Mouse (Mus musculus): ENCODE data around the gene Hoxa13. TPM values are rescaled to one million over a fixed set of nuclear protein-coding genes. Genes with fewer than 3 reads are reported as not detected.
A peak's percentile ranks its signal among the peaks of the same experiment; 100 is the strongest.

Hoxa13 gene
- polyA plus RNA-seq, 1 experiment from 2014 or later: not detected

DNA sequence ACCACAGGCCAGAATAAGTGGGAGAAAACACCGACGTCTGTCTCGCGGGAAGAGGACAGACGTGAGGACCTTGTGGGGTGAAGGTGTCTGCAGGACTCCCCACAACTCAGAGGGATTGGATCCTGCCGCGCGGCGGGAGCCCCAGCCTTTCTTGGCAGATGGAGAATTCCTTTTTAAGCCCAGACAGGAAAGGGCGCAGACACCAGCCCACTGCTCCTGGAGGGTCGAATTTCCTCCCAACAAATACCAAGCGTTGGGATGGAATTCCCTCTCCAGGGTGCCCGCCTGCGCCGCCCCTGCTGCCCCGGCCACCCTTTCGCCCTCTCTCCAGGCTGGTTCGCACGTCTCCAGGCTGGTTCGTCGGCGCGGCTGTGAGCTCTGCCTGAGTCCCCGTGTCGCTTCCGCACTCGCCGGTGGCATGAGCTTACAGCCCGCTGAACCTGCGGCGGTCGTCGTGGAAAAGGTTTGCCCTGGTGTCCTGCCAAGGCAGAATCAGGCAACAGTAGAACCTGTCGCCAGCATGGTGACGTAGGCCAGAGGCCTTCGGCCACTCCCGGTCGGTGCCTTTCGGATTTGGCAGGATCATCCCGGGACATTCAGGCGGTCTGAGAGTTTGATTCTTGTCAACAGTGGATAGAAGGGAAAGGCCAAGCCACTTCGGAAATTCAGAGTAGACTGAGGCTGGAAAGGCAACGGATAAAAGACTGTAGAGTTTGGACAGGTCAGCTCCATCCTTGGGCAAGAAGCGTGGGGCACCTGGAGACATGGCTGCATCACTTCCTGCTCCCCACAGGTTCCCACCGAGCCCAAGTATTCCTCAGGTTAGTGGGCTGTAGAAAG lies 30.6 kb upstream of the Hoxa13 start:
- WGBS: under 1% methylated on average over 45 of the region's 45 CpGs
- peaks cover 5% of the 10 kb centered on the region; the same call in 1 of the 2 replicates for H3K4me1 ChIP-seq (replicated peaks; ENCODE audit: control insufficient read depth, insufficient read depth, low read length)
- no peaks in the 10 kb centered on the region for H3K9me3 ChIP-seq (ENCODE audit: control insufficient read depth, low read length)
- peaks cover 71% of the 10 kb centered on the region for H3K27me3 ChIP-seq (replicated peaks; ENCODE audit: control insufficient read depth, insufficient read depth, low read length)
- H3K9ac ChIP-seq (replicated peaks; ENCODE audit: low read depth, low read length): no peak overlapping the region
- no peak for ATAC-seq
- H3K36me3 ChIP-seq (ENCODE audit: control insufficient read depth, insufficient read depth): no peaks in the 10 kb centered on the region
- no peak overlapping the region for H3K27ac ChIP-seq (ENCODE audit: low read length)
- H3K4me3 ChIP-seq (replicated peaks; ENCODE audit: low read length): no peak overlapping the region
- H3K4me2 ChIP-seq (ENCODE audit: low read length): peak overlapping the region; percentile 7; the same call in 1 of the 2 replicates

DNA sequence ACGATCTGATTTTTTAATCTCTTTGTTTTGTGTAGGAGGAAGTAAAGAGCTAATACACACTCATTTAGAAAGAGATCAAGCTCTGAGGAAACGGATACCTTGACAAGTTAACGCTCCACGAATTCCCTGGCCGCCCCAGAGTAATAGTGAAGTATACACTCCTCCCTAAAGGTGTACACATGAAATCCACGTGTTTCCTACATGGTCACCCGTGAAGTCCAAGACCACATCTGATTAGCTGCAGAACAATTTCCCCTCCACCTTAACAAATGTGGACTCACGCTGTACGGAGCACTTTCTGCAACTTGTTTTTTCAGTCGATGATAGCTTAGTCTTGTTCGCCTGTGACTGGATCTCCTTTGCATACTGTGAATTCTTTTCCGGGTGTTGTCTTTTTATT lies 29.5 kb upstream of the Hoxa13 start:
- Histone ChIP-seq H3K4me3 (replicated peaks; ENCODE audit: low read length) (no peak overlapping the region), H3K4me1 (replicated peaks; ENCODE audit: control insufficient read depth, insufficient read depth, low read length) (peaks cover 5% of the 10 kb centered on the region; the same call in 1 of the 2 replicates), H3K27me3 (replicated peaks; ENCODE audit: control insufficient read depth, insufficient read depth, low read length) (peaks cover 67% of the 10 kb centered on the region), H3K9ac (replicated peaks; ENCODE audit: low read depth, low read length) (no peak overlapping the region), H3K27ac (ENCODE audit: low read length) (no peak overlapping the region), H3K4me2 (ENCODE audit: low read length) (no peak overlapping the region), H3K9me3 (ENCODE audit: control insufficient read depth, low read length) (no peaks in the 10 kb centered on the region), H3K36me3 (ENCODE audit: control insufficient read depth, insufficient read depth) (no peaks in the 10 kb centered on the region)
- WGBS: 18% methylated on average over 12 of the region's 12 CpGs
- ATAC-seq: no peak

DNA sequence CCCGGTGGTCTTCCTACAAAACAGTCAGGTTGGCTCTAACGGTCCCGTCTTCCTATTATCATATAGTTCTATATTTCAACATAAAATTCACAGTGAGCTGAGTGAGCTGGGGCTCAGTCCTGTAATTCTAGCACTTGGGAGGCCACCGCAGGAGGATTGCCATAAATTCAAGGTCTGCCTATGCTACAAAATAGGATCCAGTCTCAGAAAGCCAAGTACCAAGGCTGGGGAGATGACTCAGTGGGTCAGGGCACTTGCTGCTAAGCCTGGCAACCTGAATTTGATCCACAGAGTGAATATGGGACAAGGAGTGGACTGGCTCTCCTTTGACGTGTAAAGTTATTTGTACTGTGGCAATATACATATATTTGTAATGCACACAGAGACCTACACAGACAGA lies 23.2 kb upstream of the Hoxa13 start:
- no peak for ATAC-seq
- H3K36me3 ChIP-seq (ENCODE audit: control insufficient read depth, insufficient read depth): no peaks in the 10 kb centered on the region
- H3K4me2 ChIP-seq (ENCODE audit: low read length): no peak overlapping the region
- H3K27ac ChIP-seq (ENCODE audit: low read length): no peak overlapping the region
- 87% methylated on average over 5 of the region's 5 CpGs for WGBS
- H3K9me3 ChIP-seq (ENCODE audit: control insufficient read depth, low read length): no peaks in the 10 kb centered on the region
- H3K27me3 ChIP-seq (replicated peaks; ENCODE audit: control insufficient read depth, insufficient read depth, low read length): peaks cover 42% of the 10 kb centered on the region
- no peaks in the 10 kb centered on the region for H3K4me1 ChIP-seq (replicated peaks; ENCODE audit: control insufficient read depth, insufficient read depth, low read length)
- no peak overlapping the region for H3K9ac ChIP-seq (replicated peaks; ENCODE audit: low read depth, low read length)
- H3K4me3 ChIP-seq (replicated peaks; ENCODE audit: low read length): no peak overlapping the region

DNA sequence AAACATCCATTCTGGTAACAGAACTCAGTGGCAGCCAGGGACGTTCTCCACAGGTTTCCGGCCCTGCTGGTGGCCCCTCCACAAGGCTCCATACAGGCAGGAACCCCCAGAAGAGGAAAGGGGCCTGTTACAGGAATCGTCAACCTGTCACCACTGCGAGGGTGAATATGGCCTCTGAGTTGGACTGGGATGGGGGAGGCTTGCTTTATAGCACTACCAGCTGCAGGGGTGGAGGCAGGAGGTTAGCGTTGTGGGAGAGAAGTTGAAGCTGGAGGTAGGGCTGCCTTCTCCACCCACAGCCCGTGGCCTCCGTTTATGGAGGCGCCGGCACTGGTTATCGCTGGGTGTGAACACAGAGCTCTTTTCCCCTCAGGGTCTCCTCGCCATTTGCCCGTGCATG lies 20.4 kb upstream of the Hoxa13 start:
- 72% methylated on average over 12 of the region's 12 CpGs for WGBS
- ATAC-seq: no peak
- Histone ChIP-seq H3K4me3 (replicated peaks; ENCODE audit: low read length) (no peak overlapping the region), H3K36me3 (ENCODE audit: control insufficient read depth, insufficient read depth) (no peaks in the 10 kb centered on the region), H3K27ac (ENCODE audit: low read length) (no peak overlapping the region), H3K27me3 (replicated peaks; ENCODE audit: control insufficient read depth, insufficient read depth, low read length) (peaks cover 58% of the 10 kb centered on the region), H3K9ac (replicated peaks; ENCODE audit: low read depth, low read length) (no peak overlapping the region), H3K4me2 (ENCODE audit: low read length) (no peak overlapping the region), H3K4me1 (replicated peaks; ENCODE audit: control insufficient read depth, insufficient read depth, low read length) (no peaks in the 10 kb centered on the region), H3K9me3 (ENCODE audit: control insufficient read depth, low read length) (no peaks in the 10 kb centered on the region)

DNA sequence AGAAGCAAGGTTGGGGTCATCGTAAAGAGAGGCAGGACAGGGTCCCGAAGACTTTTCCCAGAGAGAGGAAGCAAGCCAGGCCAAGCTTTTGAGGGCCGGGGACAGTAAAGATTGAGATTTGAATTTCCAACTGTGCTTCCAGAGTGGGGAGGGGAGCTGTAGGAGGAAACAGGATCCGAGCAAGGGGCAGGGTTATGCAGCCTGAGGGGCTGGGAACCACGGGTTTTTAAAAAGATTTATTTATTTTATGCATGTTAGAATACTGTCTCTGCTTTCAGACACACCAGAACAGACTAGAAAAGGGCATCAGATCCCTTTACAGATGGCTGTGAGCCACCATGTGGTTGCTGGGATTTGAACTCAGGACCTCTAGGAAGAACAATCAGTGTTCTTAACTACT lies 16.2 kb upstream of the Hoxa13 start:
- Histone ChIP-seq H3K36me3 (ENCODE audit: control insufficient read depth, insufficient read depth) (no peaks in the 10 kb centered on the region), H3K9ac (replicated peaks; ENCODE audit: low read depth, low read length) (no peak overlapping the region), H3K27me3 (replicated peaks; ENCODE audit: control insufficient read depth, insufficient read depth, low read length) (peaks cover 81% of the 10 kb centered on the region), H3K4me2 (ENCODE audit: low read length) (no peak overlapping the region), H3K27ac (ENCODE audit: low read length) (no peak overlapping the region), H3K4me3 (replicated peaks; ENCODE audit: low read length) (no peak overlapping the region), H3K9me3 (ENCODE audit: control insufficient read depth, low read length) (no peaks in the 10 kb centered on the region), H3K4me1 (replicated peaks; ENCODE audit: control insufficient read depth, insufficient read depth, low read length) (no peaks in the 10 kb centered on the region)
- WGBS: 9% methylated on average over 5 of the region's 5 CpGs
- ATAC-seq: no peak

DNA sequence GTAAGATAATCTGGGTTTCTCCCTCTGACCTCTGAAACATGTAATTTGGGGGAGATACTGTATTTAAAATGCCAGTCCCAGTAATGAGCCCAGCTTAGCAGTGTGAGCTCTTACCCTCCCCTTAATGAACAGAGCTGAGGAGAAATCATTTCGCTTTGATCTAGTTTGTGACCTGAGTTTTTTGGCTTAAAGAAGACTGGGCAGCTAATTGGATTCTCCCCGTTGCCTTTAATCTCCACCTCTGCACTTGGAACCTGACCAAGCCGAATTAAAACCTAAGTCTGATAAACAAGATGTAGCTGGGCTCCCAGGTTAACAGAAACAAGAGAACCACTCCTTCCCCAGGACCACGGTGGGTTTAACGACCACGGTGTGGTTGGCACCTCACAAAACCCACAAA lies 15.7 kb upstream of the Hoxa13 start:
- no peak for ATAC-seq
- H3K9me3 ChIP-seq (ENCODE audit: control insufficient read depth, low read length): no peaks in the 10 kb centered on the region
- WGBS: 2% methylated on average over 6 of the region's 6 CpGs
- H3K36me3 ChIP-seq (ENCODE audit: control insufficient read depth, insufficient read depth): no peaks in the 10 kb centered on the region
- peaks cover 84% of the 10 kb centered on the region for H3K27me3 ChIP-seq (replicated peaks; ENCODE audit: control insufficient read depth, insufficient read depth, low read length)
- no peak overlapping the region for H3K4me2 ChIP-seq (ENCODE audit: low read length)
- no peaks in the 10 kb centered on the region for H3K4me1 ChIP-seq (replicated peaks; ENCODE audit: control insufficient read depth, insufficient read depth, low read length)
- no peak overlapping the region for H3K4me3 ChIP-seq (replicated peaks; ENCODE audit: low read length)
- no peak overlapping the region for H3K9ac ChIP-seq (replicated peaks; ENCODE audit: low read depth, low read length)
- H3K27ac ChIP-seq (ENCODE audit: low read length): no peak overlapping the region

DNA sequence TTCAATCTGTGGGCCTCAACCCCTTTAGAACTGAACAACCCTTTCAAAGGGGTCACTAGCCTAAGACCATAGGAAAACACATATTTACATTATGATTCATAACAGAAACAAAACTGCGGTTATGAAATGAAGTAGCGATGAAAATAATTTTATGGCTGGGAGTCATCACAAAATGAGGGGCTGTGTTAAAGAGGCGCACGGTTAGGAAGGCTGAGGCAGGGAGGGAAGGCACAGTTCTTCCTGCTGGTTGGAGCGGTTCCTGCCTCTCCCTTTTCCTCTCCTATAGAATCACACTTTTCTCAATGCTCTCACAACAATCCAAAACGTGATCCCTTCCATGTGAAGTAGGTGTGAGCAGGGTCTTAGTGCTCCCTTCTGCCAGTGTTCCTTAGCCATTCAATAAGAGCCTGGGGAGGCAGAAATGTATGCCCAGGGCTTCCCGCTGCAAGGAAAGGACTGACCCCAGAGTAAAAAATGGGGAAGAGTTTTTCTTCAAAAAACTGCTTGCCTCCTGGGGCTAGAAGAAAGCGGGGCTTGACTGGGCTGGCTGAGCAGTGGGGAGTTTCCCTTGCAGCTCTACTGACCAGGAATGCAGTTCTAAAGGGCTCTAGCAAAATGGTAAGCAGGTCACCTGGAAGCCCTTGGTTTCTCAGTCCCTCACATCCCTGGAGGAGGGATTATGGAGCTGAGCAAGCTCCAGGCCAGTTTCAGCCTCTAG lies 15.0 kb upstream of the Hoxa13 start:
- no peaks in the 10 kb centered on the region for H3K9me3 ChIP-seq (ENCODE audit: control insufficient read depth, low read length)
- H3K27ac ChIP-seq (ENCODE audit: low read length): no peak overlapping the region
- ATAC-seq: no peak
- H3K4me2 ChIP-seq (ENCODE audit: low read length): no peak overlapping the region
- H3K4me3 ChIP-seq (replicated peaks; ENCODE audit: low read length): no peak overlapping the region
- H3K4me1 ChIP-seq (replicated peaks; ENCODE audit: control insufficient read depth, insufficient read depth, low read length): no peaks in the 10 kb centered on the region
- WGBS: 4% methylated on average over 8 of the region's 8 CpGs
- H3K27me3 ChIP-seq (replicated peaks; ENCODE audit: control insufficient read depth, insufficient read depth, low read length): peaks cover 89% of the 10 kb centered on the region
- no peaks in the 10 kb centered on the region for H3K36me3 ChIP-seq (ENCODE audit: control insufficient read depth, insufficient read depth)
- H3K9ac ChIP-seq (replicated peaks; ENCODE audit: low read depth, low read length): no peak overlapping the region

DNA sequence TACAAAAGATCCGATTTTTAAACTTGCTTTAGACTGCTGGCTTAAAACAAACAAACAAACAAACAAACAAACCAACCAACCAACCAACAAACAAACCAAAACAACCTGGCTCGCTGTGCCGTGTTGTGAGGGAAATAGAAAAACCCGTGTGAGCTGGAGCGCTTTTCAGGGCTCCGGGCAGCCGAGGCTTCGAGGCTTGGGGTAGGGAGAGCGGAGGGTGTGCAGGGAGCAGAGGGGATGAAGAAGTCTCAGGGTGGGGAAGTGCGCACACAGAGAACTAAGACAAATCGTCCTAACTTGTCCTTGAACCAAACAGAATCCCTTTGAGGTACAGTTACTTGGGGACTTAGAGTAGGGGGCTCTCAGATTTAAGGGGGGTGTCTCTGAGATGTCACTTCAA lies 13.9 kb upstream of the Hoxa13 start:
- Histone ChIP-seq H3K4me3 (replicated peaks; ENCODE audit: low read length) (no peak overlapping the region), H3K4me1 (replicated peaks; ENCODE audit: control insufficient read depth, insufficient read depth, low read length) (no peaks in the 10 kb centered on the region), H3K36me3 (ENCODE audit: control insufficient read depth, insufficient read depth) (no peaks in the 10 kb centered on the region), H3K27me3 (replicated peaks; ENCODE audit: control insufficient read depth, insufficient read depth, low read length) (peaks cover 93% of the 10 kb centered on the region), H3K9me3 (ENCODE audit: control insufficient read depth, low read length) (no peaks in the 10 kb centered on the region), H3K4me2 (ENCODE audit: low read length) (no peak overlapping the region), H3K9ac (replicated peaks; ENCODE audit: low read depth, low read length) (no peak overlapping the region), H3K27ac (ENCODE audit: low read length) (no peak overlapping the region)
- ATAC-seq: no peak
- 2% methylated on average over 11 of the region's 11 CpGs for WGBS

DNA sequence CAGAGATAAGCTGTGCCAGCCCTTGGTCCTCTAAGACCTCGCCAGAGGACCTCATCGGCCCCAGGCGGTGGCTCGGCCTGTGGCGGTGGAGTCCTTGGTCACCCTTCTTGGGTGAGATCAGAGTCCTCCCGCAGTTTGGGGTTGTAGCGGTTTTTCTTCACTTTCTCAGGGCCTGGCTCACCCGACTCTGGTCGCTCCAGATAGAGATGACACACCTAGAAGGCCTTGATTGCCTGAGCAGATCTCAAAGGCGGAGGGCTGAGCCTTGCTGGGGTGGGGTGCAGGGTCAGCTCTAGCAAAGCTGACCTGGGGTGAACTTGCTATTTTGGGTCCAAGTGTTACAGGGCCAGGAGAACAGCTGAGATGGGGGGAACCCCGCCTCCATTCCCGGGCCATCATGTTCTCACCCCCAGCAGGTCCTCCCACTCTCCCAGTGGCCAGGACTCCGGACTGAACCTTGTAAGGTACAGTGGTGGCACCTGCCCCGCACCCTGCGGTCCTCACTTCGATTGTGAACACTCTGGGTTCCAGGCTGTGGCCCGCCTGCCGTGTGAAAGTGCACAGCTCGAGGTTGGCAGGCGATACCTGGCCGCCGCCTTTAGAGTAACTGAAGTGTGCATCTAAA lies 13.1 kb upstream of the Hoxa13 start:
- Histone ChIP-seq H3K4me2 (ENCODE audit: low read length) (no peak overlapping the region), H3K4me1 (replicated peaks; ENCODE audit: control insufficient read depth, insufficient read depth, low read length) (no peaks in the 10 kb centered on the region), H3K27ac (ENCODE audit: low read length) (no peak overlapping the region), H3K27me3 (replicated peaks; ENCODE audit: control insufficient read depth, insufficient read depth, low read length) (peaks cover 93% of the 10 kb centered on the region), H3K36me3 (ENCODE audit: control insufficient read depth, insufficient read depth) (no peaks in the 10 kb centered on the region), H3K9me3 (ENCODE audit: control insufficient read depth, low read length) (no peaks in the 10 kb centered on the region), H3K9ac (replicated peaks; ENCODE audit: low read depth, low read length) (no peak overlapping the region), H3K4me3 (replicated peaks; ENCODE audit: low read length) (no peak overlapping the region)
- 1% methylated on average over 22 of the region's 22 CpGs for WGBS
- ATAC-seq: no peak

Data from forebrain, embryonic 16.5 days (tissue).